Mouse (Mus musculus) kidney, adult 2 months (tissue): ENCODE measurements around the gene Rad54l.

ENCODE experiments used
- CTCF ChIP-seq: fragments of 200-500 bp; conservative IDR thresholded peaks from 2 replicates; pipeline ENCODE4 v1.5.1; 2011; ENCODE audit warnings: low read depth, mild to moderate bottlenecking, control low read depth, low read length, moderate library complexity, mixed read lengths; ENCODE audit not compliant: insufficient read depth, insufficient read length
- POLR2A ChIP-seq: fragments of 200-500 bp; IDR thresholded peaks from one replicate; pipeline ENCODE4 v1.6.1; 2011; ENCODE audit warnings: low read depth, low read length, control low read depth

DNA sequence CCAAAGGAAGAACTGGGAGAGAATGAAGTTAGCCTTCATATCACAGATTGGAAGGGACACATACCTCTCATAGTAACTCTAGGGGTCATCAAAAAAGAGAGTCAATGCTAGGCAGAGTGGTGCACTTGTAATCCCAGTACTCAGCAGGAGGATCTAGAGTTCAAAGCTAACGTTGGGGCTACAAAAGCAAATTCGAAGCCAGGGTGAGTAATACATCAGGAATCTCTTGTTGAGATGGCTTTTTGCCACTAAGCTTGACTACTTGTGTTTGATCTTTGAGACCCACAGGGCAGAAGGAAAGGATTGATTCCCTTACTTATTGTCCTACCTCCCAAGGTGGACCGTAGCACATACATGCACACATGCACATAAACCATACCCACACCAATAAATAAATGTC is 74.3 kb downstream of the Rad54l start:
- no peak for TF ChIP-seq CTCF
- no peak for TF ChIP-seq POLR2A
